Mouse (Mus musculus) ES-Bruce4 (cell line): ENCODE data around the gene Samd14. TPM values are rescaled to one million over a fixed set of nuclear protein-coding genes. Genes with fewer than 3 reads are reported as not detected.

Experiments used
- H3K27ac ChIP-seq: 2 replicates; pipeline ENCODE4 v1.5.1; 2012; ENCODE audit warnings: low read length, inconsistent platforms; ENCODE audit not compliant: insufficient read depth
- H3K27me3 ChIP-seq: 2 replicates; pipeline ENCODE4 v1.6.1; 2012; ENCODE audit warnings: mild to moderate bottlenecking, low read length, inconsistent platforms; ENCODE audit not compliant: control insufficient read depth, poor library complexity, insufficient read depth, severe bottlenecking
- H3K36me3 ChIP-seq: 2 replicates; pipeline ENCODE4 v1.6.1; 2012; ENCODE audit warnings: inconsistent platforms, mild to moderate bottlenecking, low read length, moderate library complexity; ENCODE audit not compliant: control insufficient read depth, poor library complexity, insufficient read depth, severe bottlenecking
- H3K4me1 ChIP-seq: one replicate; pipeline ENCODE4 v1.8.1; 2011; ENCODE audit warnings: low read length; ENCODE audit not compliant: control insufficient read depth, insufficient read depth
- H3K4me3 ChIP-seq: 2 replicates; pipeline ENCODE4 v1.5.1; 2011; ENCODE audit warnings: low read depth, mild to moderate bottlenecking, low read length
- H3K9ac ChIP-seq: 2 replicates; pipeline ENCODE4 v1.6.1; 2012; ENCODE audit warnings: low read depth, mild to moderate bottlenecking, inconsistent platforms; ENCODE audit not compliant: poor library complexity, severe bottlenecking
- H3K9me3 ChIP-seq: replicated peaks from 2 replicates; pipeline ENCODE4 v1.6.1; 2012; ENCODE audit warnings: mild to moderate bottlenecking, low read length, inconsistent platforms; ENCODE audit not compliant: control insufficient read depth, poor library complexity, insufficient read depth, severe bottlenecking
- CTCF ChIP-seq: IDR thresholded peaks from one replicate; pipeline ENCODE4 v1.8.1; 2011; ENCODE audit warnings: low read depth, low read length
- EP300 ChIP-seq: IDR thresholded peaks from 2 replicates; pipeline ENCODE4 v1.6.1; 2011; ENCODE audit warnings: low read depth, low read length; ENCODE audit not compliant: insufficient read depth
- POLR2A ChIP-seq: IDR thresholded peaks from one replicate; pipeline ENCODE4 v1.8.1; 2011; ENCODE audit warnings: low read length; ENCODE audit not compliant: insufficient read depth
- polyA plus RNA-seq: library from polyadenylated mRNA; stranded (reverse); fragments of >200 nt; gene quantifications from 2 replicates; pipeline ENCODE4 v1.2.4, GENCODE M21; 2011; ENCODE audit warnings: low read depth; ENCODE audit not compliant: missing spikeins, insufficient read depth, insufficient read length

The Samd14 gene
- polyA plus RNA-seq, 1 experiment = 0.30 TPM

DNA sequence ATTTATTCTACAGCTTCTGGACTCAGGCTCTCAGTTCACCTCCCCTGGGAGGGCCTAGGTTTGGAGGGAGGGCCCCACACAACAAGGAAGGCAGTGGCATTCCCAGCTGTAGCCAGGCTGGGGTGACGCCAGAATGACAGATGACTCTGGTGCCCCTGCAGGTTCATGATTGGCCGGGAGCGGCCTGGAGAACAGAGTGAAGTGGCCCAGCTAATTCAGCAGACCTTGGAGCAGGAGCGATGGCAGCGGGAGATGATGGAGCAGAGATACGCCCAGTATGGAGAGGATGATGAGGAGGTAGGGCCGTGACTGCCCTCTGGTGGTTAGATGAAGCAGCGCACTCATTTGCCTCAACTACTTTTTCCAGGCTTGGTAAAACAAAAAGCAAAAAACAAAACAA lies 8.6 kb upstream of the Samd14 start:
- TF ChIP-seq EP300 = no peak
- TF ChIP-seq POLR2A = no peak
- peak; percentile 96 for TF ChIP-seq CTCF
- H3K27ac ChIP-seq = no peak overlapping the region
- H3K4me1 ChIP-seq = no peaks in the 10 kb centered on the region
- no peaks in the 10 kb centered on the region for H3K36me3 ChIP-seq
- H3K9me3 ChIP-seq = no peaks in the 10 kb centered on the region
- no peak overlapping the region for H3K9ac ChIP-seq
- H3K27me3 ChIP-seq = no peaks in the 10 kb centered on the region
- H3K4me3 ChIP-seq = no peak overlapping the region

- Histone ChIP-seq H3K27me3 (no peaks in the 10 kb centered on the region), H3K4me3 (no peak overlapping the region), H3K9me3 (no peaks in the 10 kb centered on the region), H3K36me3 (no peaks in the 10 kb centered on the region), H3K9ac (no peak overlapping the region), H3K4me1 (no peaks in the 10 kb centered on the region), H3K27ac (no peak overlapping the region)
- TF ChIP-seq POLR2A (no peak), EP300 (no peak), CTCF (no peak)
Measured at GRCm38 (mm10) chr11:95001584-95002347, 7.9 kb upstream of the Samd14 start.

DNA sequence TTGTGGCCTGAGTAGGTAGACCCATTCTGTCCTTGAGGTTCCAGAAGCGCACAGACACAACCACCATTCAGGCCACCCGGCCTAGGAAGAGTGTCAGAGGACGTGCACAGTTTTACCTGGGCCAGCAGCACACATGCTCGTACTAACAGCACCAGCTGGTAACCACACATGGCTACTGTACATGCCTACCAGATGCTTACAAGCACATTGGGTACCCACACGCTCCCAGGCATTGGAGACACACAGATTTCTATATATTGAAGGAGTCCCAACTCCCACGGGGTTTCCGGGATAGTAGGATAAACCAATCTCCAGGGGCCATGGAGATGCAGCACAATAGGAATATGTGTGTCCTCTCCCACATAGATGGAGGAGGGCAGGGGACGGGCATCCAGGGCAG lies 7.0 kb upstream of the Samd14 start:
- no peaks in the 10 kb centered on the region for H3K9me3 ChIP-seq
- TF ChIP-seq EP300 (no peak), POLR2A (no peak), CTCF (no peak)
- H3K4me3 ChIP-seq = no peak overlapping the region
- H3K9ac ChIP-seq = no peak overlapping the region
- no peaks in the 10 kb centered on the region for H3K36me3 ChIP-seq
- no peaks in the 10 kb centered on the region for H3K27me3 ChIP-seq
- no peaks in the 10 kb centered on the region for H3K4me1 ChIP-seq
- H3K27ac ChIP-seq = no peak overlapping the region

GRCm38 (mm10) chr11:95004136-95004936 lies 5.3 kb upstream of the Samd14 start:
- H3K4me1 ChIP-seq = no peaks in the 10 kb centered on the region
- no peaks in the 10 kb centered on the region for H3K27me3 ChIP-seq
- no peak overlapping the region for H3K4me3 ChIP-seq
- no peaks in the 10 kb centered on the region for H3K9me3 ChIP-seq
- H3K36me3 ChIP-seq = no peaks in the 10 kb centered on the region
- H3K9ac ChIP-seq = no peak overlapping the region
- no peak for TF ChIP-seq CTCF
- no peak for TF ChIP-seq POLR2A
- H3K27ac ChIP-seq = no peak overlapping the region

DNA sequence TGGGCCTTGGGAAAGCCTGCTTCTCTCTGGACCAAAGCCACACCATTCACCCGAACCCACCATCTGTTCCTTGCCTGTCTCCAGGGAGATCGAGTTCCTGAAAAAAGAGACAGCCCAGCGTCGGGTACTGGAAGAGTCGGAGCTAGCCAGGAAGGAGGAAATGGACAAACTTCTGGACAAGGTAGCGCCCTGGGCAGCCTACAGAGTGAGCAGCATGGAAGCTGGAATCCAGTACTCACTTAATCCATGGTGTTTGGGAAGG lies 4.8 kb upstream of the Samd14 start:
- no peak overlapping the region for H3K27ac ChIP-seq
- TF ChIP-seq EP300 (no peak), CTCF (no peak), POLR2A (no peak)
- H3K4me1 ChIP-seq = no peaks in the 10 kb centered on the region
- H3K9me3 ChIP-seq = no peaks in the 10 kb centered on the region
- H3K27me3 ChIP-seq = no peaks in the 10 kb centered on the region
- H3K4me3 ChIP-seq = no peak overlapping the region
- no peaks in the 10 kb centered on the region for H3K36me3 ChIP-seq
- H3K9ac ChIP-seq = no peak overlapping the region

DNA sequence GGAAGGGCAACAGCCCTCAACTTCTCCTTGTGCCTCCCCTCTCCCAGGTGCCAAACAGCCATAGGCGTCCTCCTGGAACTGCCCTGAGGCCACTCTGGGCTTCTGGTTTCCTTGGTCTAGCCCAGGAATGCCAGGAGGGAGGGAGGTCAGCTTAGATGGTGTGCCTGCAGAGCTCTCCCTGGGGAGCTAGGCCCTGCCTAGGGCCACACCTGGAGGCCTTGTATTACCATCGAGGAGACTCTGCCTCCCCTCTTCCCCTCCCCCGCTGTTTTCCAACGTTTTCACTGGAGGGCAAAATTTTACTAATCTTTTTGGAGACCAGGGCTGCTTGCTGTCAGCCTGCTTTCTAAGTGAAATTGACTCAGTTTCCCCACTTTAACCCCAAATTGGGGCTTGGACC lies 3.6 kb upstream of the Samd14 start:
- Histone ChIP-seq H3K9me3 (no peaks in the 10 kb centered on the region), H3K27ac (no peak overlapping the region), H3K4me1 (no peaks in the 10 kb centered on the region), H3K4me3 (no peak overlapping the region), H3K36me3 (no peaks in the 10 kb centered on the region), H3K27me3 (peaks cover 5% of the 10 kb centered on the region), H3K9ac (no peak overlapping the region)
- no peak for TF ChIP-seq EP300
- no peak for TF ChIP-seq CTCF
